Mouse (Mus musculus) ES-E14 (cell line): Measurements from ENCODE around the gene Fchsd2.

Experiments used
- CHD2 ChIP-seq: IDR thresholded peaks from 2 replicates; pipeline ENCODE4 v1.6.1; 2014; ENCODE audit warnings: mild to moderate bottlenecking, low read depth, low read length, inconsistent platforms
- HCFC1 ChIP-seq: IDR thresholded peaks from 2 replicates; pipeline ENCODE4 v1.6.1; 2012; ENCODE audit warnings: low read length, inconsistent platforms, borderline replicate concordance; ENCODE audit not compliant: insufficient read depth
- MAFK ChIP-seq: IDR thresholded peaks from 2 replicates; pipeline ENCODE4 v1.6.1; 2014; ENCODE audit warnings: mild to moderate bottlenecking, low read depth, low read length, inconsistent platforms; ENCODE audit not compliant: insufficient read depth

DNA sequence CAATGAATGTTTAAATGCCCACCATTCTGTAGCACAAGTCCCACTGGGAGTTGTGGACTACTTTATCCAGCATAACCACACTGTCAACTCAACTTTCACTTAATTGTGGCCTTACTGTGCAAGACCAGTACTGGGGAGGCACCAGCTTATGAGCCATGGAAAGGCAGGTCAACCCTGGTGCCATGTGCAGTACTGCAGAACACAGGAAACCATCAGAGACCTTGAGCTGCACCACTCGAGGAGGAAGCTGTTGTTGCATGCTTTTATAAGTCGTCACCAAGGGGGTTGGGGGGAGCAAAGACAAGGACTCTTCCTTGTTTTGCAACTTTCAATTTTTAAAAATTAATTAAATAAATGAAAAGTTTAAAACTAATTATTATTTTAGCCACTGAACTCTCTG is 160.4 kb downstream of the Fchsd2 start:
- TF ChIP-seq MAFK, result no peak
- TF ChIP-seq CHD2, result no peak
- TF ChIP-seq HCFC1, result no peak
